Mouse (Mus musculus) hindbrain, embryonic 15.5 days (tissue): Measurements from ENCODE around the gene Vwf. TPM values are rescaled to one million over a fixed set of nuclear protein-coding genes. Genes with fewer than 3 reads are reported as not detected.

Experiments used
- ATAC-seq: fragments of 200-750 bp; cut with Nextera tagmentation; 2 replicates; pipeline ENCODE4 v1.8.0; 2017; ENCODE audit warnings: low read depth, moderate number of reproducible peaks, moderate TSS enrichment; ENCODE audit not compliant: low FRiP score
- H3K27ac ChIP-seq: fragments of 300-500 bp; sonication (generic); replicated peaks from 2 replicates; pipeline ENCODE4 v1.5.1; 2015; ENCODE audit warnings: mild to moderate bottlenecking, inconsistent platforms
- H3K27me3 ChIP-seq: fragments of 300-500 bp; sonication (generic); 2 replicates; pipeline ENCODE4 v1.6.1; 2015; ENCODE audit warnings: control low read depth, inconsistent platforms
- H3K36me3 ChIP-seq: fragments of 300-500 bp; sonication (generic); 2 replicates; pipeline ENCODE4 v1.6.1; 2015; ENCODE audit warnings: control low read depth, inconsistent platforms
- H3K4me1 ChIP-seq: fragments of 300-500 bp; sonication (generic); replicated peaks from 2 replicates; pipeline ENCODE4 v1.6.1; 2015; ENCODE audit warnings: control low read depth, inconsistent platforms
- H3K4me2 ChIP-seq: fragments of 300-500 bp; sonication (generic); 2 replicates; pipeline ENCODE4 v1.6.1; 2015; ENCODE audit warnings: moderate library complexity, mild to moderate bottlenecking, inconsistent platforms
- H3K4me3 ChIP-seq: fragments of 300-500 bp; sonication (generic); 2 replicates; pipeline ENCODE4 v1.5.1; 2015; ENCODE audit warnings: mild to moderate bottlenecking, inconsistent platforms
- H3K9ac ChIP-seq: fragments of 300-500 bp; sonication (generic); 2 replicates; pipeline ENCODE4 v1.6.1; 2015; ENCODE audit warnings: inconsistent platforms
- H3K9me3 ChIP-seq: fragments of 300-500 bp; sonication (generic); 2 replicates; pipeline ENCODE4 v1.6.1; 2016; ENCODE audit warnings: control low read depth, inconsistent platforms
- WGBS: fragments of 180-500 bp; shearing (Covaris S2); methylation state at CpG from one replicate; pipeline ENCODE4 v1.1.7; 2015; 5-methylcytosine and 5-hydroxymethylcytosine counted together
- polyA plus RNA-seq: library from polyadenylated mRNA; unstranded; fragments of >200 nt; fragmentation: Nextera tagmentation; extraction: Ambion mirVana; gene quantifications from 2 replicates; pipeline ENCODE4 v1.2.1, GENCODE M21; 2015

Vwf gene
- polyA plus RNA-seq, 1 experiment from 2014 or later = 10.8 TPM

DNA sequence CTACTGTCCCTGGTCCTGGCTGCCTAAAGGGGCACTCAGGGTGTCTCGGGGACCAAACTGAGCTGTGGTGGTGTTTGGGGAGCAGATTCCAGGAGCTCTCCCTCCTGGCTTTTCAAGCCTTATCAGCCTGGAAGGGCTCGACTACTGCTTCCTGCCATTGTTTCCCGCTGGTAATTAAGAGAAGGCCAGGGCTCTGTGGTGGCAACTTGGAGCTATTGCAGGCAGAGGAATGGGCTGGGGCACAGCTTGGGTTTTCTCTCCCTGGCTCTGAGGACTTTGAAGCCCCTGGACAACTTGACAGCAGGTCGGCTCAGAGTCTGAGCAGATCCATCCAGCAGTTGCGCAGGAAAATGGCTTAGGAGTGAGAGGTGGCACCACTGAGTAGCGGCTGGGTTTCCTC, 6.2 kb downstream of the Vwf start:
- Histone ChIP-seq H3K4me2 (no peak overlapping the region), H3K36me3 (no peaks in the 10 kb centered on the region), H3K4me1 (no peaks in the 10 kb centered on the region), H3K9ac (no peak overlapping the region), H3K9me3 (no peaks in the 10 kb centered on the region), H3K27ac (no peak overlapping the region), H3K4me3 (no peak overlapping the region), H3K27me3 (no peaks in the 10 kb centered on the region)
- no peak for ATAC-seq
- 75% methylated on average over 6 of the region's 6 CpGs for WGBS

DNA sequence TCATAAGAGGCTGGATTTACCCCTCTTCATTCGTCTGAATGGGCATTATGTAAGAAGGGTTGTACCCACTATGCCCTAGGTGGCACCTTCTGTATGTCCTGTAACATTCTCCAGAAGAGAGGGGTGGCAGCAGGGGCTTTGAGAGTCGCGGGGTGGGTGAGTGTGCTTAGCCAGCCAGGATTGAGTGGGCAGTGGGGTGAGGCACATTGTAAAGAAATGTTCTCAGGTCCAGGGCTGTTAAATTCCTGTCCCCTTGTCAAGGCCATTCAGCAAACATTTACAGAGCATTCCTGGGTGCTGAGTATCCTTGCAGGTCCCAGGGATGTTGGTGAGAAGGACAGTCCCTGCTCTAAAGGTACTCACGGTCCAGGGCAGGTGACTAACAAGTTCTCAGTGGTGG, 7.0 kb downstream of the Vwf start:
- Histone ChIP-seq H3K27me3 (no peaks in the 10 kb centered on the region), H3K4me2 (no peak overlapping the region), H3K4me1 (no peaks in the 10 kb centered on the region), H3K9me3 (no peaks in the 10 kb centered on the region), H3K36me3 (no peaks in the 10 kb centered on the region), H3K27ac (no peak overlapping the region), H3K4me3 (no peak overlapping the region), H3K9ac (no peak overlapping the region)
- WGBS = 83% methylated on average over 4 of the region's 4 CpGs
- no peak for ATAC-seq

DNA sequence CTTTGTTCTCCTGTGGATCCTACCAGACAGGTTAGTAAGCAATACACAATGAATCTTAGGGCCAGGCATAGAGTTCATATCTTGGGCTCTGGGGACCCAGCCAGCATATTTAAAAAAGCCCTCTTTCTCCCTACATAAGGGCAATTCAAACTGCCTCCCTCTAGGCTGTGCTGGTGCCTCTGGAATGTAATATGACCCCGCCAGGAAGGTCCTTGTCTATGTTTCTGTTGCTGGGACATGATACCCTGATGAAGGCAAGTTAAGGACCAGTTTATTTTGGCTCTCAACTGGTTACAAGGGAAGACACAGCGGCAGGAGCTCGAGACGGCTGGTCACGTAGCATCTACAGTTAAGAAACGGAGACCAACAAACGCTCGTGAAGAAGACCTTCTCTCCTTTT, 12.3 kb downstream of the Vwf start:
- H3K9ac ChIP-seq = no peak overlapping the region
- no peaks in the 10 kb centered on the region for H3K36me3 ChIP-seq
- no peaks in the 10 kb centered on the region for H3K9me3 ChIP-seq
- no peak for ATAC-seq
- H3K27ac ChIP-seq = no peak overlapping the region
- H3K4me2 ChIP-seq = no peak overlapping the region
- H3K4me1 ChIP-seq = no peaks in the 10 kb centered on the region
- no peak overlapping the region for H3K4me3 ChIP-seq
- no peaks in the 10 kb centered on the region for H3K27me3 ChIP-seq
- WGBS = 89% methylated on average over 8 of the region's 8 CpGs

DNA sequence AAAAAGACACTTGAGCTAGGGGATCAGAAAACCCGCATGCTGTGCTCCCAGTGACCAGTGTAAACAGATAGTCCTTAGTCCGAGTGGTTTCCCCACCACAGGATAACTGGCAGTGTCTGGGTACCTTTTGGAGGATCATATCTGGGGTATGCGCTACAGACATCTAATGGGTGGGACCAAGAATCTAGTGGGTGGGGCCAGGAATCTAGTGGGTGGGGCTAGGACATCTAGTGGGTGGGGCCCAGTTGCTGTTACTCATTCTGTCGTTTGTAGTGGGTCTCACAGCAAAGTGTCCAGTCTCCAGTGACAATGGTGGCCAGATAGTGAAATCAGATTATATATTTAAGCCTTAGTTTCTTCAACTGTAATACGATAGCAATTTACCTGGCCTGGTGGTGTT, 14.5 kb downstream of the Vwf start:
- no peak overlapping the region for H3K9ac ChIP-seq
- H3K27me3 ChIP-seq = no peaks in the 10 kb centered on the region
- ATAC-seq = no peak
- no peak overlapping the region for H3K4me3 ChIP-seq
- no peaks in the 10 kb centered on the region for H3K9me3 ChIP-seq
- no peak overlapping the region for H3K27ac ChIP-seq
- H3K4me1 ChIP-seq = no peaks in the 10 kb centered on the region
- no peaks in the 10 kb centered on the region for H3K36me3 ChIP-seq
- 86% methylated on average over 5 of the region's 5 CpGs for WGBS
- H3K4me2 ChIP-seq = no peak overlapping the region

DNA sequence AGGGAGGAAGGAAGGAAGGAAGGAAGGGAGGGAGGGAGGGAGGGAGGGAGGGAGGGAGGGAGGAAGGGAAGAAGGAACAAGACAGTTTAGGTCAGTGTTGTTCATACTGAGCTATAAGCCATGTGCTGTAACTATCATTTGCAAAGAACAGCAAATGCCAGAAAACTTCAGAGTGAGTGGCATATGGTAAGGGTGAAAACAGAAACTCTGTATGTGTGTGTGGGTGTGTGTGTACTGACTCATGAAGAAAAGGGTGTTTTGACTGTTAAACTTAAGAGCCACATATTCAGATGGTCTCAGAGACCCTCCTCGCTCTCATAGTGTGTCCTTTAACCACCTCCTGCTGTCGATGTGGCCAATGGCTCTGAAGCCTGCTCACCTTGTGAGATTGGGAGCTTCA, 14.9 kb downstream of the Vwf start:
- no peak overlapping the region for H3K27ac ChIP-seq
- H3K4me3 ChIP-seq = no peak overlapping the region
- no peak overlapping the region for H3K9ac ChIP-seq
- H3K27me3 ChIP-seq = no peaks in the 10 kb centered on the region
- no peak for ATAC-seq
- no peak overlapping the region for H3K4me2 ChIP-seq
- WGBS = 96% methylated on average over 2 of the region's 2 CpGs
- H3K9me3 ChIP-seq = no peaks in the 10 kb centered on the region
- no peaks in the 10 kb centered on the region for H3K4me1 ChIP-seq
- H3K36me3 ChIP-seq = no peaks in the 10 kb centered on the region

DNA sequence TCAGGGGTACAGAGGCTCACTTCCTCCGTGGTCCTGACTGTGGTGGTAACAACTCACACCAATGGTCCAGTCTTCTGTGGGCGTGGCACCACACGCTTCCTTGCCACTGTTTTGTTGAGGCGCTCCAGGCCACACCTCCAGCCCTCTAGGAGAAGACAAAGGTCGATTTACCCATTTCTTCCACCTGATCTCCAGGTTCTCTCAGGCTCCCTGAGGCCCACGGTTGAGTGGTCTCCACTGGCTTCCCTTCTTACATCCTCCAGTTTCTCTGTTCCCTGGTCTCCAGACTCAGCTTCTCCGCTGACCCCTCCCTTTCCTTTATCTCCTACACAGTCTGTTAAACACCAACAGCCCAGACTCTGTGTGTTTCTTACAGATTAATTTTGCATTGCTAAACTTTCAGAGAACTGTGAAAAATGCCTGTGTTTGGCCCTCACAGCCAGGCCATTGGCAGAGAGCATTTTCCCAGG, 18.3 kb downstream of the Vwf start:
- no peaks in the 10 kb centered on the region for H3K9me3 ChIP-seq
- WGBS = 75% methylated on average over 7 of the region's 7 CpGs
- no peak for ATAC-seq

DNA sequence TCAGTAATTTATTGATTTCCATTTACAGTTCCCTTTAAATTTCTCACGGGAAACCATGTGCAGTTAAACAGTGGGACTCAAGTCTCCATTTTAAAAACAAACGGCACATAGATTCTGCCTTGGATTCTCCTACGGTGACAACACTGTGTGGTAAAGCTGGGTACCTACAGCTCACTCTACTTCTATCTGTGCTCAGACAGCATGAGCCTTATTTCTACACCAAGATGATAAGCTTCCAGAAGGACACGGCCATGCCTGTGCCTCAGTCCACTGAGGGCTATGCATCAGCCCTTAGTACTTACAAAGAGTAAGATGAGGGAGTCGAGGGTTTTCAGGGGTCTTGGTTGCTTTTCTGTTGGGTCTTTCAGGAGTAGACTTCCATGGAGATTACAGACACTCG, 18.8 kb downstream of the Vwf start:
- H3K4me3 ChIP-seq = no peak overlapping the region
- H3K4me2 ChIP-seq = no peak overlapping the region
- H3K9me3 ChIP-seq = no peaks in the 10 kb centered on the region
- H3K27me3 ChIP-seq = no peaks in the 10 kb centered on the region
- no peaks in the 10 kb centered on the region for H3K4me1 ChIP-seq
- H3K36me3 ChIP-seq = no peaks in the 10 kb centered on the region
- 87% methylated on average over 6 of the region's 6 CpGs for WGBS
- no peak for ATAC-seq
- no peak overlapping the region for H3K27ac ChIP-seq
- no peak overlapping the region for H3K9ac ChIP-seq

More for the DNA sequence above, 18.3 kb downstream of the Vwf start:
- H3K4me1 ChIP-seq = no peaks in the 10 kb centered on the region
- no peaks in the 10 kb centered on the region for H3K36me3 ChIP-seq
- no peaks in the 10 kb centered on the region for H3K27me3 ChIP-seq
- no peak overlapping the region for H3K4me3 ChIP-seq
- H3K9ac ChIP-seq = no peak overlapping the region
- no peak overlapping the region for H3K4me2 ChIP-seq
- H3K27ac ChIP-seq = no peak overlapping the region

DNA sequence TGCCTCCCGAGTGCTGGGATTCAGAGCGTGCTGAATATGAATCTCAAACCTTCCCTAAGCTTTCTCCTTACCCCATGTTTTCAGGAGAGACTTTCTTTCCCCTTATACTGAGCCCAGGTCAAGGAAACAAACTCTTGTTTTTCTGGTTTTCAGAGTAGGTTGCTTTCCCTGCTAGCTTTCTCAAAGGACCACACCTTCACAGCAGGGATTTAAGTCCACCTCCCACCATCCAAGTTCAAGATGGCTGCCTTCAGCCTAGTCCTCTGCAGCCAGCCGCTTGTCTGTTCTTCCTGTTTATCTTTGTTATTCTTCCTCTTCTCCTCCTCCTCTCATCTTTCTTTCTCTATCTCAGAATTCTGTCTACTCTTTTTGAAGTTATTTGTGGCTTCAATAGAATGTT, 20.1 kb downstream of the Vwf start:
- no peaks in the 10 kb centered on the region for H3K27me3 ChIP-seq
- no peak for ATAC-seq
- H3K9ac ChIP-seq = no peak overlapping the region
- WGBS = 96% methylated on average over 3 of the region's 3 CpGs
- no peak overlapping the region for H3K4me2 ChIP-seq
- H3K4me1 ChIP-seq = no peaks in the 10 kb centered on the region
- no peaks in the 10 kb centered on the region for H3K9me3 ChIP-seq
- no peak overlapping the region for H3K27ac ChIP-seq
- no peaks in the 10 kb centered on the region for H3K36me3 ChIP-seq
- no peak overlapping the region for H3K4me3 ChIP-seq

DNA sequence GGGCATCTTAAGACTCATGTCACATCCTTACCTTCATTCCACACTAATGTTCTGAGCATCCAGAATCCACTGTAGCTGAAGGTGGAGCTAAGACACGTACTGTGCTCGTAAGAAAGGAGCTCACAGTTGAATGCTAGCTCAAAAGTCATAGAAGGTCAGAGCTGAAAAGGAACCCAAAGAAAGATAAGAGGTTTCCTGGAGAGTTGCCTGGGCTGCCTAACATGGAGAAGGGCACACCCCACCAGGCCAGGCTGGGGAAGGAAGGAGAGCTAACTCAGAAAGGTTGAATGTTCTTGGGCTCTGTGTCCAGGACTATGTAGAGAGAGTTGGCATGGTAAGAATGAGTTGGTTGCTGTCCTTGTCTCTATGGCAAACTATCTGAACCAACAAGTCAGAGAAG, 21.8 kb downstream of the Vwf start:
- ATAC-seq = no peak
- Histone ChIP-seq H3K4me3 (no peak overlapping the region), H3K9ac (no peak overlapping the region), H3K4me1 (peaks cover 11% of the 10 kb centered on the region), H3K9me3 (no peaks in the 10 kb centered on the region), H3K4me2 (no peak overlapping the region), H3K36me3 (no peaks in the 10 kb centered on the region), H3K27ac (no peak overlapping the region), H3K27me3 (no peaks in the 10 kb centered on the region)
- 91% methylated on average over 2 of the region's 2 CpGs for WGBS

DNA sequence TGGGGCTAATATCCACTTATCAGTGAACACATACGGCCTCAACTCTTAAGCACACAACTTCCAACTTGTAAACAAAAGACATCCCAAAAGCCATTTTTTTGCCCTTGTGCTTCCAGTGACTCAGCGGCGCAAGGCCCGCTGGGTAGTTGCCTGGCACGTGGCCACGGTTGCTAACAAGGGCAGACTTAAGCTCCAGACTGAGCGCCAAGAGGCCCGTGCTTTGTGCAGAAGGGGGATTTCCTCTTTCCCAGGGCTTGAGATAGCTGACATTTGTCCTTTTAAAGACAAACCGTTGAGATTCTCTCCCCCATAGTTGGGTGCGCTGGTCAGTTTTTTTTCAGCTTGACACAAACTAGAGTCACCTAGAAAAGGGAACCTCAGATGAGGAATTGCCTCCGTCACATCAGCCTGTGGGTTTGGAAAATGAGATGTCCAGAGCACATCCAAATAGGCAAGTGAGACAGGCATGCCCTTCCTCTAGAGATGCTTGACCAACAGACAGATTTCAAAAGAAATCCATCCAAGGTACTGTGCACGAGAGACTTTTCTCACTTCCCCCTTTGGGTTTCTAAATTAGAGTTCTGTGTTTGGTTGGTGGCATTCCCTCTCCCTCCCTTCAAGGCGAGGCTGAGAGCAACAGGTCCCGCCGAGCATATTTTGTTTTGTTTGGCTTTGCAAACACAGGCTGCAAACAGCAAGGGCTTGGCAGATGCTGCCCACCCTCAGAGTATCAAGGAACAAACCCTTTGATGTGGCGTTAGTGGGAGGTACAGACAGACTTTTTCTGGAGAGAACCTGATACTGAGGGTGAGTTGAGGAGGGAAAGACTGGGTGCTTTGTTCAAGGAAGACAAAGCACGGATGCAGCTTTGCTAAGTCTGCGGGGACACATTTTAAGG, 26.0 kb downstream of the Vwf start:
- peak; percentile 31 for ATAC-seq

DNA sequence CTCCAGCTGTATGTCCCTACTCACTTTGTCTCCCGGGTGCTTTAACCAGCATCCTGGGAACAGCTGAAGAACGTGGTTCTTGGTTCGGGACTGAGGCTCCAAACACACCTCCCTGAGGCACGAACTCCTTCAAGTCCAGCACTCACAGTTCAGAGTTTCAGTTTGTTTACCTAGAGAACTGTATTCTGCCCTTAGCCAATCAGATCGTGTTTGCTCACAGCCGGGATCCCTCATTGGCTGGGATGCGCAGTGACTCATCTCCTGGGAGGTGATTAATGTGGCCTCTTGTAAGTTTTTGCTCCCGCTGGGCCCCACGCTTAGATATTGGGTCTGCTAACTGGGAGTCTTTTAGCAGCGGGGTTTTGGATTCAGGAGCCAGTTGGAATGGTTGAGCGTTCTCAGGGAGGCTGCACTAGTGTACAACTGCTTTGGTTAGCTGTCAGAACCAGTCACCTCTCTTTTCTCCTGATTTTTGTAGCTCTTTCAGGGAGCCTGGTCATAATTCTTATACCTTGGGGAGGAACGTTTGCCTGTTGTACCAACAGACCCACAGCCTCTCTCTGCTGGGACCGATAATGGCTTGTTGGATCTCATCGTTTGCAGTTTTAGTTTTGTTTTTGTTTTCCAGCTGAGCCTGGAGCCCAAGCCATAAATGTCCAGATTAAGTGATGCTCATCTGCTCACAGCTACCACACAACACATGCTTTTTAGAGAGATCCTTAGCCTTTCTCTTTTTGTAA, 26.8 kb downstream of the Vwf start:
- peak overlapping the region; percentile 51 for H3K4me2 ChIP-seq
- H3K27ac ChIP-seq = peak overlapping the region; percentile 75
- H3K4me1 ChIP-seq = peaks cover 20% of the 10 kb centered on the region
- H3K9me3 ChIP-seq = no peaks in the 10 kb centered on the region
- no peaks in the 10 kb centered on the region for H3K27me3 ChIP-seq
- H3K4me3 ChIP-seq = peak overlapping the region; percentile 21
- H3K36me3 ChIP-seq = no peaks in the 10 kb centered on the region
- WGBS = 3% methylated on average over 14 of the region's 14 CpGs
- no peak overlapping the region for H3K9ac ChIP-seq
- peak; percentile 86 for ATAC-seq

More for the DNA sequence above, 26.0 kb downstream of the Vwf start:
- peak overlapping the region; percentile 51 for H3K4me2 ChIP-seq
- H3K27ac ChIP-seq = peak overlapping the region; percentile 75
- WGBS = 30% methylated on average over 18 of the region's 18 CpGs
- H3K9ac ChIP-seq = no peak overlapping the region
- H3K4me1 ChIP-seq = peaks cover 15% of the 10 kb centered on the region
- no peaks in the 10 kb centered on the region for H3K27me3 ChIP-seq
- H3K36me3 ChIP-seq = no peaks in the 10 kb centered on the region
- peak overlapping the region; percentile 21 for H3K4me3 ChIP-seq
- H3K9me3 ChIP-seq = no peaks in the 10 kb centered on the region

DNA sequence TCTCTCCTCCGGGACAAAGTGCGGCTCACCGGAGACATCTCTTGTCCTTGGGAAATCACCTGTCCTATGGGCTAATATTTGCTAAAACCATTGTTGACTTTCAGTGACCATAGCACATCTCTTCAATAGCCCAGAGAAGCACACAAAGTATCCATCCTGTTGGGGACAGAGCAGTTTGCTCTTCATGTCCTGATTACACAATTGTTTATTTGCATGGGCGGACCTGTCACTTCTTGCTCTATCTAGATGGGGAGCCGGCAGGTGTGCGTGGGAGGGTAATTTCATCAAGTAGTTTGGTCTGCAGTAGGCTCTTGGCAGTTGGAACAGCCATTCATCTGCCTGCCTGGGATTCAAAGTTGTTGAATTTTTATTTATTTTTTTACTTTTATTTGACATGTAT, 28.5 kb downstream of the Vwf start:
- no peaks in the 10 kb centered on the region for H3K36me3 ChIP-seq
- H3K9ac ChIP-seq = no peak overlapping the region
- no peaks in the 10 kb centered on the region for H3K27me3 ChIP-seq
- H3K4me1 ChIP-seq = peaks cover 27% of the 10 kb centered on the region
- 97% methylated on average over 6 of the region's 6 CpGs for whole genome bisulfite sequencing
- no peak overlapping the region for H3K4me2 ChIP-seq
- H3K27ac ChIP-seq = no peak overlapping the region
- no peak overlapping the region for H3K4me3 ChIP-seq
- no peaks in the 10 kb centered on the region for H3K9me3 ChIP-seq
- no peak for ATAC-seq
